Mouse (Mus musculus): ENCODE data around the gene Fbxo31.

DNA sequence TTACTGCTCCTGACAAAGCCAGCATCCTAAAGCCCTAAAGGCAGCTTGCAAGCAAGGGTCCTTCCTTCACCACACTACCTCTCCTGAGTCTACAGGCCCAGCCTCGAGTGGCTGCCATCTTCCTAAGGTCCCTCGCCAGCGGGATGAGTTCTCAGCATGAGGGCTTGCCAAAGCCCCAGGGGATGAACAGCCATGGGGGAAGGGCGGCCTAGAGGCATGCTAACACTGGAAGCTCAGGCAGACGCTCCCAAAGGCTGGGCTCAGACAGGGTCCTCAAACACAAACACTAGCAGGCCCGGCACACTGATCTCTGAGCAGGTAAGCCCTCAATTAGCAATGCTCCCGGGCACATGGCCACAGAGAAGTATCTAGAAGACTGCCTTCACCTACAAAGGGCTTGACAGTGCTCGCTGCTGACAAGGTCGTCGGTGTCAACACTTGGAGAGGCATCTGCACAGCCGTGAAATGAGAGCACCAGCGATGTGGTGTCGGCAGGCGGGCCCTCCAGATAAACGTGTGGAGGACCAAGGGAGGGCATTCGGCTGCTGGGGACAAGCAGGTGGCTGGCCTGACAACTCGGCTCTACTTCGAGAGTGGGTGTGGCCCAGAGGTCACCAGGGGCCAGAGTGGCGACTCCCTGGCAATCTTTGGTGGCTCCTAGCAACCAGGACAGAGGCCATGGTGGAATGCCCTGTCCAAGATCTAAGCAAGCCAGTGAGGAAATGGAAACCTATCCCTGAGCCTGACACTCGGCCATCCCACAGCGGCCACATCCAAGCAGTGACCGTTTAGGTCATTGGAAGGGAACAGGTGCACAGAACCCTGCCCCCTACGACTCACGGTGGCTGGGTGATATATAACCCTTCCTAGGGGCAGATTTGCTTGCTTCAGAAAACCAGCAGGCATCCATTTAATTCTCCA lies 27.3 kb downstream of the Fbxo31 start:
- TF ChIP-seq CTCF (IDR thresholded peaks at IDR 0.05; ENCODE audit: low read depth, low read length) (no peak), POLR2A (IDR thresholded peaks at IDR 0.05; ENCODE audit: extremely low read depth, insufficient read depth, low read length) (no peak)
